Mouse (Mus musculus): ENCODE measurements around the gene Trim25.

DNA sequence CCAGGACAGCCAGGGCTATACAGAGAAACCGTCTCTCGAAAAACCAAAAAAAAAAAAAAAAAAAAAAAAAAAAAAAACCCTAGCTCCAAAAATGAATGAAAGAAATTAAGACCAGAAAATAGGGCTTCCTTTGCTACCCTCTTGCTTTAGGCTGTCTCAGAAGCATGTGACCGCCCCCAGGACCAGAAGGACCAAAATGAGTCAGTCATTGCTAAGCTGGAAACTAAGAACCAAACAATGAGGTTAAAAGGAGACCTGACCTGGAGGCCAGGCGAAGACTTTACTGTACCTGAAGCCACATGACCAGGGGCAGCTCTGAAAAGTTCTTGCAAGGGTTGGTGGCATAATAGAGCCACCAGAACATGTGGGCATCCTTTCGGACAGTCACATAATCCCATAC is 47.1 kb upstream of the Trim25 start:
- TF ChIP-seq CTCF (IDR thresholded peaks at IDR 0.05; ENCODE audit: borderline replicate concordance, control insufficient read depth, extremely low read depth, insufficient read depth, low read length, poor library complexity), result no peak
- no peak for TF ChIP-seq POLR2A (IDR thresholded peaks at IDR 0.05; ENCODE audit: control insufficient read depth, extremely low read depth, insufficient read depth, low read length, poor library complexity)
